8 mouse cellular contexts compared by ENCODE assay signal in genomic region chr1:37299540-37300491, GRCm38 (mm10). TPM values are rescaled to one million over a fixed set of nuclear protein-coding genes. Genes with fewer than 3 reads are reported as not detected.
DNase-seq lines count a peak whose midpoint lies in the region; ATAC-seq lines count a peak whose summit lies in the region.

Gene Inpp4a, plus strand, starts transcription at chr1:37299865.

- peak; percentile 93 for DNase-seq in adipocyte (ENCODE audit: low spot score)
- peak; percentile 92 for DNase-seq in embryo, embryonic 10 days (ENCODE audit: low spot score)
- DNase-seq in gastrocnemius, postnatal 10 days: peak; percentile 99
- DNase-seq in induced T-regulatory cell, adult 2 months (ENCODE audit: low read depth): peak; percentile 99
- DNase-seq in left cerebral cortex, adult 9 months (ENCODE audit: low spot score in 2 of 2): peak; percentile 69 to 88
- DNase-seq in right cerebral cortex, postnatal 14 days: peak; percentile 98
- DNase-seq in urinary bladder, postnatal 36 days (ENCODE audit: low spot score in 2 of 2): peak; percentile 90 to 94

- ATAC-seq in megakaryocyte progenitor cell, adult 5-6 weeks (replicated peaks; ENCODE audit: poor library complexity): peak; percentile 88

RNA-seq across cellular contexts. Expression of gene Inpp4a, which starts in this region (rescaled TPM):
- total RNA-seq in gastrocnemius, postnatal 10 days (2021): 10 to 100 TPM; 22.1 to 26.2 TPM
- total RNA-seq in megakaryocyte progenitor cell, adult 5-6 weeks (2015): 9.5 and 10.0 TPM in 2 replicates
- 4.2 and 8.5 TPM in 2 replicates for total RNA-seq in megakaryocyte progenitor cell, adult 5-6 weeks (2017)

Comparison
In these comparisons a context has a peak if more than half of its experiments do, and no peak if none do; other contexts are left out.
1. Peak in every context shown above with its lines: DNase-seq and ATAC-seq.